Mouse (Mus musculus): ENCODE results near the gene Atp23.
"Not testable (repeated sequence)": the region's sequence is repeated elsewhere in the genome, so short reads cannot be mapped to it uniquely, and the experiment has no call there.

Gene Atp23

DNA sequence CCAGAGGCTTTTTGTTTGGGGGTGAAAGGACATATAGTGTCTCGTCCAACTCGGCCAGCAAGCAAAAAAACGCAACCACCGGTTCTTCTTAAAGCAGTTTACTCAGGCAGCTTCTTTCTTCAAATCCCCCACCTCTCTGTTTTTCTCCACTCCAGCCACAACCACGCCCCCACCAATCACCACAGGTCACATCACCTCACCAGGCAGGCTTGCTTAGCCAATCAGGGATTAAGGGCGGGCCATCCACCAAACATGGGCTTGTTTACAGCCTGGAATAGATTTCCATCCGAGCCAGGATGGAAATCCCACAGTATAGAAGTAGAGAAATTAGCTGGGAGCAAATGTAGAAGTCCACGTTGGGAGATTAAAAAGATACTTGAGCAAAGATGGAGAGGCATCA is 74.9 kb downstream of the Atp23 start:
- in situ Hi-C loops (cut with MboI), result not testable (repeated sequence)

DNA sequence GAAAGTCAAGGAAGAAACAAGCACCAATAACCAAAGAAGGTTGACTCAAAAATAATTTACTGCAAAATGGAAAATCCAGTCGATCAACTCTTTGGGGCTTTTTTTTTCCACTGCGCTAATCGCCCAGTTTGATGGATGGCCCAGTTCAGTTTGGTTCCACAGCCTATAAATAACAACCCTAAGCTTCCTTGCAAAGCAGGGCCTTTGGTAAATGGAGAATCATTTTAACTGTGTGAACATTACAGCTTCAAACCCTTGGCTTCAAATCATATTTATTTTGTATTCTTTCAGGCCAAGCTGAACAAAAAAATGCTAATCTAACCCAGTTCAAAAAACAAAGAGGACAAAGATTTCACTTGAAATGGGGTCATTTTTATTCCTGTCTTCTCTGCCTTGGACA is 78.7 kb downstream of the Atp23 start:
- in situ Hi-C loops (cut with MboI), result no loop called here

All from mature B cell (primary cell).